Mouse (Mus musculus) frontal cortex, adult (tissue): ENCODE data around the gene Gbf1.
A peak's percentile ranks its signal among the peaks of the same experiment; 100 is the strongest.

Source experiments
- ATAC-seq: cut with Nextera tagmentation; 2 replicates; pipeline ENCODE4 v1.9.2; 2017; ENCODE audit warnings: mild to moderate bottlenecking, moderate library complexity, mixed read lengths; ENCODE audit not compliant: low TSS enrichment

Gene Gbf1

GRCm38 (mm10) chr19:46329031-46329641, 176.8 kb downstream of the Gbf1 start:
- ATAC-seq: no peak

DNA sequence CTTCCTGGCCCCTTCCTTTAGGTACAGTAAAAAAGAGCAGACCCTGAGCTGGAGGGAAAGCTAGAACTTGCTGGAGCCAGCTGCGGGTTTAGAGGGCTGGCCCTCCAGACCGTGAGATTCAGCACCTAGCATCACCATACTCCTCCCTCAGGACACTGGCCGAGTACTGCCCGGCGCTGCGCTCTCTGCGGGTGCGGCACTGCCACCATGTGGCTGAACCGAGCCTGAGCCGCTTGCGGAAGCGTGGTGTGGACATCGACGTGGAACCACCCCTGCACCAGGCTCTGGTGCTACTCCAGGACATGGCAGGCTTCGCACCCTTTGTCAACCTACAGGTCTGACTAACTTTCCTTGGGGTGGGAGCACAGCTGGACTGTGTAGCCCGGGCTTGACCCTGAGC, 177.6 kb downstream of the Gbf1 start:
- peak; percentile 35 for ATAC-seq

DNA sequence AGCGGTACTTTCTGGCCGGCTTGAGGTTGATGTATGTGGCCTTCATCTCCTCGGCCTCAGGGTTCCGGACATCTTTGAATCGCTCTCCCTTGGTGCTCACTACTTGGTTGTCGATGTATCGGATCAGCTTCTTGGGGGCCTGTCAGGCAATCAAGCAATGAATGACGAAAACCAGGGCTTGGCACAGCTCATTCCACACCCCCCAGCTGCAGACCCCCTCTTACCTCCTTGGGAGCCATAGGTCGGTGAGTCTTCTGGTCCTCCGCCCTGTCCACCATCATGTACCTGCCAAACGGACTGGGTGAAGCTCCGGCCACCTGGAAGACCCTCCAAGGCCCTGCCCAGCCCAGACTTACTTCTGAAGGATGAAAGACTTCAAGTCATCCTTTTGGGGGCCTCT, 178.4 kb downstream of the Gbf1 start:
- ATAC-seq: no peak

GRCm38 (mm10) chr19:46331326-46331725, 179.0 kb downstream of the Gbf1 start:
- ATAC-seq: no peak

- ATAC-seq: no peak
These were observed 179.6 kb downstream of the Gbf1 start for GRCm38 (mm10) chr19:46331936-46332335.

DNA sequence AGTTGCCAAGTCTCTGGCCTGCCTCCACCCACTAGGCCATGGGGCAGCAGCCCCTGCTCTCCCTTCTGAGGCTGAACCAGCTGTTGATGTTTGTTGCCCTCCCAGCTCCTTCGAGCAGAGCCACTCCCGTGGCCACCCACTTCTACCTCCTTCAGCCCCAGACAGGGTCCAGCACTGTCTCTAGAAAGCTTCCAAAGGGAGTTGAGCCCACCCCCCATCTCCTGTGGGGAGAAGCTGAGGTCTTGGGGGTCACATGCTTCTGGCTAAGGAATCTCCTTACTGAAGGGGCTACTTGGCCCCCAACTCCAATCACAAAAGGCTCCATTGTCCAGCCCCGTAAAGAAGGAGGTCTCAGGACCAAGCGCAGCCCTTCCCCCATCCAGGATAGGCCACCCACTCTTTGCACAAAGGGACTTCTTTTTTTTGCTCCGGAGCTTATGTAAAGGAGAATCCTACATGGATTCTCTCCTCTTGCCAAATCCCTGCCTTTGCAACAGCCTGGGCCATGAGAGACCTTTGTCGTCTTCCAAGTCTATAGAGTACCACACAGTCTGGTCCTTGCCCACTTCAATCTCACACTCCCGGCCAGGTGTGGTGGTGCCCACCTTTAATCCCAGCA, 180.5 kb downstream of the Gbf1 start:
- 0 out of 2 replicates have a peak, but pooled peaks have one; percentile 5 for ATAC-seq

DNA sequence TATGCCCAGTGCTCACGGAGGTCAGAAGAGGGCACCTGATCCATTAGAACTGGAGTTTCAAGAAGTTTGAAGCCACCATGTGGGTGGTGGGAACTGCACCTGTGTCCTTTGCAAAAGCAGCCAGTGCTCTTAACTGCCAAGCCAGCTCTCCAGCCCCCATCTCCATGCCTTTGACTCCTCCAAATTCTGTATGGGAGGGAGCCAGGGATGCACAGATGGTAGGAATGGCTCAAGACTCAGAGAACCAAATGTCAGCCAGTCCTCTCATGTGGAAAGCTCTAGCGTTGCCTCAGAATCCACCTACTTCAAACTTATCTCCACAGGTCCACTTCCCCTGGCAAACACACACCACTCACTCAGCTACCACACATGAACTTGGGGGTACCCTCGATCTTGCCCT, 181.6 kb downstream of the Gbf1 start:
- ATAC-seq: no peak
